Mouse (Mus musculus) retina, embryonic 14.5 days (tissue): ENCODE data around the gene Afm.

Source experiments
- DNase-seq: peaks from one replicate; pipeline ENCODE4 v3.0.0-alpha.2; 2015; ENCODE audit warnings: low spot score

Gene Afm

GRCm38 (mm10) chr5:90556052-90556451, 37.3 kb downstream of the Afm start:
- DNase-seq = no peak

- no peak for DNase-seq
Measured at GRCm38 (mm10) chr5:90560743-90561142, 42.0 kb downstream of the Afm start, which contains the start of gene 5830473C10Rik. Gene 5830473C10Rik, plus strand, starts transcription at chr5:90561107.

- DNase-seq = no peak
Measured at GRCm38 (mm10) chr5:90561721-90562275, 43.1 kb downstream of the Afm start.

- peak; percentile 22 for DNase-seq
Measured at GRCm38 (mm10) chr5:90562880-90563279, 44.1 kb downstream of the Afm start.

DNA sequence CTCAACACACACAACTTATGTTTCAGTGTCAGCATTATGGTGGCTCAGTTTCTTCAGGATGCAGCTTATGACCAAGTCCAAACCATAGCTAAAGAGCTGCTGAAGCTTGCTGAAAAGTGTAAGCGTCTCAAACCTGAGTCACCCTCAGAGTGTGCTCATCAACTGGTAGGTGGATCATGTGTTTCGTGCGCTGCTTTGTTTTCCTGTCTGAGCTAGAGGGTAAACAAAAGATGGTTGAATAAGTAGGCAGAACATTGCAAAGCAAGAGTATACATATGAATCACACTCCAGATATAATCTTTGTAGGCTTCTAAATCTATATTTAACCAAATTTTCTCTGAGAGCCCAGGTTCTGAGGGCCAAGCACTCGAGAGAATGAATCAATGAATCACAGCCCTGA, 45.4 kb downstream of the Afm start:
- no peak for DNase-seq

DNA sequence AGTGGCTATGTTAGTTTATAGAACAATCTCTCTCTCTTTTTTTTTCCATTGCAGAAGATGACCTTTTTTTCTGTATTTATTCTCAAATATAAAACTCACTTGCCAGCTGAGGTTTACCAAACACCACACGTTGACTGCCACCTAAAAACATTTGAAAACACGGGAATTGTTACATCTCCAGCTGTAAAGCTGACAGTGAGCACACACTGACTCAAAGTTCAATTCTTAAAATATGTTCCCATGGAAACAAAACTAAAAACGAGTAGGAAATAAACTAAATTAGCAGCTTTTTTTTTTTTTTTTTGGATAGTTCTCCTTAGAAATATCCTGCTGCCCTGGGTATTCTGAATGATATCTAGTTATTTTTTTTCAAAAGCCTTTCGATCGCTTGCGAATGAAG, 46.5 kb downstream of the Afm start:
- no peak for DNase-seq

DNA sequence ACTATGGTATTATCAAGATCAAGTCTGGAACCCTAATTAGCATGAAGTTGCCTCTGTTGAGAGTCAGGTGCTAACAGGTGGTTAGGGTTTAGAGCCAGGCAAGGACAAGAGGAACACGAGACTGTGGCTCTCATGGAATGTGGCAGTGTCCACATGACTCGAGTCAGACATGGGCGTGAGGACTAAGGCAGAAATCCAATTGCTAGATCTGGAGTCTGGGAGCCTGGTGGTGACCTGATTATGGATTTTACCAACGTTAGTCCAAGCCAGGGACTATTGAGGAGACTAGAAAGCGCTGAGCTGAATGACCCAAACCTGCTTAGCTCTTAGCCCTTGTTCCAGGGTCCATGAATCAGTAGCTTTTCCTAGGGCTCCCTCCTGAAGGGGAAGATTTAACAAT, 49.1 kb downstream of the Afm start:
- no peak for DNase-seq

DNA sequence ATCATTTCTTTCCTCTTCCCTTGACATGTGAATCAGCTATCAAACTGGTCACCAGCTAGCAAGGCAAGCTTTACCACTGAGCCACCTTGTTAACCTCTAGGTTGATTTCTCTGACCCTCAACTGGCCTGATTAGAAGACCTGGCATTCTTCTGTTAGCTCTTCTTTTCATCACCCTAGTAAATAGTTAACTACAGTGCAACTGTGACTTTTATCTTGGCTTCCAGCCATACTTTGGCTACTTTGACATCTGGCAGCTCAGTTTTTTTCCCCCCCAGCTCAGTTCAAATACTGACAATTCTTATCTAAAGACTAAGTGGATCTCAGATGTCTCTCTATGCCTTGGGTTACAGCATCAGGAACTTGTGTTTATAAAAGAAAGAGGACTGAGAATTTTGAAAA, 49.6 kb downstream of the Afm start:
- no peak for DNase-seq

- DNase-seq = no peak
Measured at GRCm38 (mm10) chr5:90571216-90571615, 52.5 kb downstream of the Afm start.

- no peak for DNase-seq
Measured at GRCm38 (mm10) chr5:90577751-90578150, 59.0 kb downstream of the Afm start.

DNA sequence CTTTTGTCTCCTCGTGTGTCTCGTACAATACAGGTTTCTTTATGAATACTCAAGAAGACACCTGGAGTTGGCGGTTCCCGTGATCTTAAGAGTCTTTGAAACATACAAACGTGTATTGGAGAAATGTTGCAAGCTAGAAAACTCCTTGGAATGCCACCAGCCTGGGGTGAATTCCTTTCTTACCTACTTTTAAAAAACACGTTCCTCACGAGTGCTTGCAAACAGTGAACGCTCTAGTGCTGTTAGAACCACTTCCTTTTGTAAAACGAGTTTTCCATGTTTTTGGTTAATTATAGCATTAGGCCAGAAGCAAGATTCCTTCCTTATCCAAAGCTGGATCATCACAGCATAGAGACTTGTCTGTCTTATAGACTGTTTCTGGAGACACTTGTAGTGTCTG, 60.8 kb downstream of the Afm start:
- no peak for DNase-seq

DNA sequence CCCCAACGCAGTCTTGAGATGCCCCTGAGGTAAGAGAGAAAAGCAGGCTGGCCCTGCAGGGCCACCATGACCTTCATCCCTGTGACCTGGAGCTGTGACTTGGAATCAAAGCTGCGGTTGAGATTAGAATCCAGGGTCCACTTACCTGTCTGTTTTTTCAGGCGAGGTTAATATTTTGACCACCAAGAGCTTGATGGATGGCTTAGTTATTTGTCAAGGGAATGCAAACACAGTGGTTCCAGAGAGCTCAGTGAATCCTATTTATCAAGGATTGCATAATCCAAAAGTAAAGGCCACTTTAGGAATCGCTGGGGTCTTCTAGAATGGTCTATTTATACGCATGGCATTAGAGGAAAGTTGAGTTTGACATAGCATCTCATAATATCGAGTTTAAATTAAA, 63.4 kb downstream of the Afm start:
- no peak for DNase-seq

GRCm38 (mm10) chr5:90584799-90585198, 66.1 kb downstream of the Afm start:
- peak; percentile 17 for DNase-seq

GRCm38 (mm10) chr5:90586511-90586910, 67.8 kb downstream of the Afm start:
- no peak for DNase-seq

- DNase-seq = no peak
Measured at GRCm38 (mm10) chr5:90588104-90588503, 69.4 kb downstream of the Afm start.

- peak; percentile 92 for DNase-seq
Measured at GRCm38 (mm10) chr5:90588708-90589595, 70.2 kb downstream of the Afm start.

DNA sequence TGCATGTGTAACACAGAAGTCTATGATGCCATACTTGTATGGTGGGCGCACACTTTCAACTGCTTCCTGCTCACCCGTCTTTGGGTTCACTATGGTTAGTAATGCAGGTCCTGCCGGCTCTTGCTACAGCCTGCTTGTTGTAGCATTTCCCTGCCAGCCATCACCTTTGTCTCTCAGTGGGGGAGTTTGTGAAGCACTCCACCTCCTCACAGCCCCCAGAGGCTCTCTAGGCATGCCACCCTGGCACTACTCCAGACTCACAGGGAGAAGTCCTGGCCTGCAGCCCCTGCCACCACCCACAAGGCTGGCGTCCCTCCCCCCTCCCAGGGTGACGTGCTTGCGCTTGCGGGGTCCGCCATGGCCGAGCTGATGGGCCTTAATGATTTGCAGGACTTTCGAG, 71.9 kb downstream of the Afm start:
- no peak for DNase-seq

DNA sequence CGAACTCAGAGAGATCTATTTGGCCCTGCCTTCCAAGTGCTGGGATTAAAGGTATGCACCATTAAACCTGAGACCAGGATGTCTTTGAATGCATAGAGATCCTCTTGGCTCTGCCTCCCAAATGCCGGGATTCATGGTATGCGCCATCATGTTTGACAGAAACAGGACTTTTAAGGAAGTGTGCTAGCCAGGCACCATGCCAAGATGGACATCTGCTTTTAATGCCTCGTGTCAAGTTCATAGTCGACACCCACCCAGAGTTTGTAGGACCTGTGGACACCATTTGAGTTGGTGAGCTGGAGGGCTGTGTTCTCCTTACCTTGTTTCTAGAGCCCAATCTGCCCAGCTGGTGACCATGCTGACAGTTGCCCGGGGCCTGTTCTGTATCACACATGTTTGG, 73.2 kb downstream of the Afm start:
- no peak for DNase-seq

DNA sequence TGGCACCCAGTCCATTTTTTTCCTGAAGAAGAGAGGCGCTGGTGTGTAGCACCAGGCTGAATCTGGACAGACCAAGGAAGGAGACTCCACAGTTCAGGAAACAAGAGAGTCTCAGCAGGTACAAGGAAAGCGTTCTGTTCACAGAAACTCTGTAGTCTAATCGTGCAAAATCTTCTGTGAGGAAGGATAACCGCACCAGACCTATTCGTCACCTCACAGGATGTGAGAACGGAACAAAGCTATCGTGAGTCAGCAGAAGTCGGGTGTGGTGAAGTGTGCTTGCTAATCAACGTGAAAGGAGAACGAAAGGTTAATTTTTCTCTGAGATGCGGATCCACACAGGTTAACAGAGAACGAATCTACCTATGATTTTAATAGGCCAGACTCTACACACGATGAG, 76.2 kb downstream of the Afm start:
- DNase-seq = no peak

DNA sequence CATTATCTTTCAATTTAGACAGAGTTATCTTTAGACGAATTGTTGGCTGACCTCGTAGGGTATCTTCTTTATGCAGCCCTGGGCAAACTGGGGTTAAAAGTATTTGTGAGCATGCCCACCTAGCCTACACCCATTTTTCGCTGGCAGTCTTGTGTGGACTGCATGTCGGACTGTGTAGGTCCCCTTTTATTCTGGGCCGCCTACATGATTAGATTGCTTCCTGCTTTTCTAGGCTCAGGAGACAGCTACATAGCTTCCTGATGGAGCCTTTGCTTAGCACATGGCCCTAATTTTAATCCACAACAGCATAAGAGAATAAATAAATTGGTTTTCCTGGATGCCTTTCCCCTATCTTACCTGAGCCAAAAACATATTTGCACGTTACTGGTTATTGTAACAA, 77.4 kb downstream of the Afm start:
- no peak for DNase-seq

DNA sequence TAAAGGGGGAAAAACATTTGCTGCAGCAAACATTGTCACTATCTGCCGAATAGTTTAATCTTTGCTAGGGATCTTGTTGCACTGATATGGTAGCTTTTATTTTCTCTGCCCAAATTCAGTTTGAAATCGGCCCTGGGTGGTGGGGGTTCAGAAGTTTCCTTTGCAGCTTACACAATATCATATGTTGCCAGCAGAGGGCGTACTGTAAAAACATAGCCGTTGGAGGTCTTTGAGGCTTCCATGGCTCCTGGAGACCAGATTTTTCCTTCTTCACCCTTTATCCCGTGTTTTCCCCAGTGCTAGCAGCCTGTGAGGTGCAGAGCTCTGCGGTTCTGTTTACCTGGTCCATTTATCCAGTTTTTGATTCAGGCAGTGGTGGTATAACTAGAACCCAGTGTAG, 82.7 kb downstream of the Afm start:
- peak; percentile 74 for DNase-seq
